Mouse (Mus musculus) G1E (cell line): Measurements from ENCODE around the gene Gkn1. TPM values are rescaled to one million over a fixed set of nuclear protein-coding genes. Genes with fewer than 3 reads are reported as not detected.

Source experiments
- ATAC-seq: 2 replicates; pipeline ENCODE4 v1.8.0; 2016; ENCODE audit warnings: mild to moderate bottlenecking; ENCODE audit not compliant: insufficient number of reproducible peaks, poor library complexity, low FRiP score, severe bottlenecking; ENCODE audit errors: extremely low read depth
- DNase-seq: peaks from one replicate; pipeline ENCODE4 v3.0.0; 2012; ENCODE audit warnings: low spot score
- H3K27me3 ChIP-seq: 2 replicates; pipeline ENCODE4 v1.6.1; 2012; ENCODE audit warnings: mild to moderate bottlenecking, low read length, inconsistent platforms; ENCODE audit not compliant: insufficient read depth
- H3K36me3 ChIP-seq: replicated peaks from 2 replicates; pipeline ENCODE3; 2012; ENCODE audit warnings: mild to moderate bottlenecking, inconsistent platforms
- H3K4me1 ChIP-seq: 2 replicates; pipeline ENCODE4 v1.6.1; 2012; ENCODE audit warnings: low read depth, low read length, inconsistent platforms, mixed read lengths; ENCODE audit not compliant: insufficient read depth
- H3K4me3 ChIP-seq: 2 replicates; pipeline ENCODE4 v1.5.1; 2012; ENCODE audit warnings: low read depth, mild to moderate bottlenecking, inconsistent platforms, low read length, moderate library complexity, mixed read lengths
- H3K9me3 ChIP-seq: replicated peaks from 2 replicates; pipeline ENCODE4 v1.6.1; 2012; ENCODE audit warnings: inconsistent platforms
- CTCF ChIP-seq: IDR thresholded peaks from 2 replicates; pipeline ENCODE4 v1.5.1; 2012; ENCODE audit warnings: low read depth, low read length, inconsistent platforms, mixed read lengths
- GATA1 ChIP-seq: IDR thresholded peaks from 2 replicates; pipeline ENCODE4 v1.6.1; 2012; ENCODE audit warnings: borderline replicate concordance, low read length, inconsistent platforms, mixed read lengths
- GATA2 ChIP-seq: IDR thresholded peaks from 2 replicates; pipeline ENCODE4 v1.6.1; 2012; ENCODE audit warnings: low read depth, low read length, inconsistent platforms, borderline replicate concordance
- POLR2AphosphoS5 ChIP-seq: IDR thresholded peaks from 2 replicates; pipeline ENCODE4 v1.6.1; 2012; ENCODE audit warnings: low read depth, low read length, inconsistent platforms; ENCODE audit not compliant: insufficient replicate concordance
- TAL1 ChIP-seq: conservative IDR thresholded peaks from 2 replicates; pipeline ENCODE4 v1.6.1; 2012; ENCODE audit warnings: low read depth, low read length, inconsistent platforms, mixed read lengths
- polyA plus RNA-seq: library from polyadenylated mRNA; stranded (reverse); fragments of >175 nt; gene quantifications from 2 replicates; pipeline ENCODE4 v1.2.3, GENCODE M21; 2012
- total RNA-seq, 2 experiments: library from RNA; stranded (forward) in 1 of 2; stranded (reverse) in 1 of 2; fragments of 200-1000 nt in 1 of 2; fragments of >200 nt in 1 of 2; fragmentation: Nextera tagmentation in 1 of 2; gene quantifications; 2 replicates each; pipeline ENCODE4 v1.2.3; 2014 to 2017

Gene Gkn1
- total RNA-seq (2014; fragmentation: Nextera tagmentation): not detected in 2 replicates
- not detected in 2 replicates for total RNA-seq (2017)
- not detected in 2 replicates for polyA plus RNA-seq

DNA sequence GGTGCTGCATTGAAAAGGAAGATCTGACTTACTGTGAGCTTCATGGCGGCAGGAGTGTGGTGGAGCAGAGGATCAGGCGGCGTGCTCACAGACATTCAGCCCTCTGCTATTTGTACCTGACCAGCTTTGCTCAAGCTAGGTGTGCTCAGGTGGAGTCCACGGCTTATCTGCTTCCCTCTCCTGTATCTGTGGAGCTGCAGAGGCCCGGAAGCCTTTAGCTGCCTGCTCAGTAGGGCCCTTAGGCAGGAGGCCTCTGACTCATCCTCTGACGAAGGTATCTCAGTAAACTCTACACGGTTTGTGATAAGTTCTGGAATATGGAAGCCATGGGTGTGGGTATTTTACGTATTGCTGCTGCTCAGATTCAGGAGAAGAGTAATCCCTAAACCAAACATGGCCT lies at the start of gene Gkn1:
Gene Gkn1, minus strand, starts transcription at position 114 of the 400 bp plus-strand sequence.
- Histone ChIP-seq H3K9me3 (no peaks in the 10 kb centered on the region), H3K4me1 (no peaks in the 10 kb centered on the region), H3K36me3 (no peaks in the 10 kb centered on the region), H3K4me3 (no peak within 1 kb of the TSS), H3K27me3 (peaks cover 19% of the 10 kb centered on the region; the same call in 1 of the 2 replicates)
- ATAC-seq (no peak), DNase-seq (no peak)
- TF ChIP-seq POLR2AphosphoS5 (no peak), CTCF (no peak), GATA2 (no peak), TAL1 (no peak), GATA1 (no peak)

DNA sequence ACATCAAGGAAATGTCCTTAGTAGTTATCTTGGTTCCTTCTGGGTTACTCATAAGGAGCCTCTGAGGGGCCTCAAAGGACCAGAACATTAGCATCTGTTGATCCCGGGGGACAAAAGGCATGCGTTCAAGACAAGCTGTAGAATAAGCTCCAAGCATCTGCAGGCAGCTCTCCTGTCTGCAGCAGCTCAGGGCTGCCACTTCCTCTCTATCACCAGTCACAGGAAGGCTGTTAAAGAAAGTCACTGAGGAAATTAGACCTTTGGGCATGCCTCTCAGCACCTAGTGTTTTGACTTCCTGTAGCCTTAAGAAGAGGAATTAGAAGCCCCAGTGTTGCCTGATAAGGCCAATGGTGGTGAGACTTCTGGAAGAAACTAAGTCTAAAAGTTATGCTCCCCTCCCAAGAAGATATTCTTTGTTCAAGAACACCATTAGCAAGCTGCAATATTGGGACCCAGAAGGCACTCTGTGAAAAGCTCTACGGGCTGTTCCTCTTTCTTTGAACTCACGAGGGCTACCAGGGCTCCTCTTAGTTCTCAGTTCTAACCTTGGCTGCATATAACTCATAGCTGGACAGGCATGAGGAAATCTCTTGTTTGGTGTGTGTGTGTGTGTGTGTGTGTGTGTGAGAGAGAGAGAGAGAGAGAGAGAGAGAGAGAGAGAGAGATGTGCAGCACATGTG lies 49.3 kb upstream of the Gkn1 start:
- DNase-seq (no peak), ATAC-seq (no peak)
- H3K36me3 ChIP-seq: no peaks in the 10 kb centered on the region
- H3K4me1 ChIP-seq: peaks cover 12% of the 10 kb centered on the region
- H3K9me3 ChIP-seq: no peaks in the 10 kb centered on the region
- H3K4me3 ChIP-seq: no peak overlapping the region
- peaks cover 32% of the 10 kb centered on the region for H3K27me3 ChIP-seq
- TF ChIP-seq TAL1: no peak
- TF ChIP-seq GATA2: no peak
- TF ChIP-seq GATA1: no peak
- TF ChIP-seq CTCF: no peak
- TF ChIP-seq POLR2AphosphoS5: no peak

DNA sequence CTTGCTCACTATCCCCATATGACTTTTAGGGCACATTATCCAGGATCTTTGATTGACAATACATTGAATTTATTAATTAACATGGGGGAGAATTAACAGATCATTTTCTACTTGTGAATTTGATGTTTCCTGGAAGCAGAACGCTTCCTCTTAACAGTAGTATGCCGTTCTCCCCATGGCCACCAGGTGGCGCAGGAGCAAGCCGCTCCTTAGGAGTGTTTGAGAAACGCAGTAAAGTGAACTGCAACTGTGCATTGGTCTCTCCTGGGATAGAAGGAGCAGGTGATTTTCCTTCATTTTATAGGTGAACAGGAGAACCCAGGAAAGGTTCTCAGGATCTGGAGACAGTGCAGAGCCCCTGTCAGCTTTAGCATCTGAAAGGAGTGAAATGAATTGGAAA lies 48.4 kb upstream of the Gkn1 start:
- H3K4me3 ChIP-seq: no peak overlapping the region
- TF ChIP-seq CTCF: peak; percentile 94
- TF ChIP-seq TAL1: no peak
- no peak for TF ChIP-seq GATA1
- no peaks in the 10 kb centered on the region for H3K9me3 ChIP-seq
- H3K4me1 ChIP-seq: peaks cover 12% of the 10 kb centered on the region
- no peaks in the 10 kb centered on the region for H3K36me3 ChIP-seq
- ATAC-seq (no peak), DNase-seq (peak; percentile 40)
- peaks cover 38% of the 10 kb centered on the region for H3K27me3 ChIP-seq

DNA sequence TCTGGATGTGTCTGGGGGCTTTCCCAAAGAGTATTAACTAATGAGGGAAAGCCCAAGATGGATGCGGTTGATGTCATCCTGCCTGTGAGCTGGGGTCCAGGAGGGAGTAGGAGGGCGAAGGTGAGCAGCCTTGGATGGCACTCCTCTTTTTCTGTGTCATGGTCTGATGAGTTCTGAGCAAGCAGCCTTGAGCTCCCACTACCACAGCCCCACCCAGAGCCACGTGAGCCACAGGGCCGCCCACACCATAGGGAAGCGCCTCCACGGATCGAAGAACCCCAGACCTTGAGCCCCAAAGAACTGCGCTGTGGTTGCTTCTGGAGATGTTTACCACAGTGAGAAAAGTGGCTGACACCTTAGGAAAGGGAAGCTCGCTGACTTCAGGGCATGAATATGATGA lies 44.0 kb upstream of the Gkn1 start:
- Histone ChIP-seq H3K4me1 (peaks cover 11% of the 10 kb centered on the region), H3K27me3 (peaks cover 38% of the 10 kb centered on the region), H3K9me3 (no peaks in the 10 kb centered on the region), H3K36me3 (no peaks in the 10 kb centered on the region), H3K4me3 (no peak overlapping the region)
- ATAC-seq: no peak
- TF ChIP-seq TAL1 (no peak), CTCF (no peak), GATA2 (no peak), GATA1 (no peak), POLR2AphosphoS5 (no peak)
- no peak for DNase-seq

DNA sequence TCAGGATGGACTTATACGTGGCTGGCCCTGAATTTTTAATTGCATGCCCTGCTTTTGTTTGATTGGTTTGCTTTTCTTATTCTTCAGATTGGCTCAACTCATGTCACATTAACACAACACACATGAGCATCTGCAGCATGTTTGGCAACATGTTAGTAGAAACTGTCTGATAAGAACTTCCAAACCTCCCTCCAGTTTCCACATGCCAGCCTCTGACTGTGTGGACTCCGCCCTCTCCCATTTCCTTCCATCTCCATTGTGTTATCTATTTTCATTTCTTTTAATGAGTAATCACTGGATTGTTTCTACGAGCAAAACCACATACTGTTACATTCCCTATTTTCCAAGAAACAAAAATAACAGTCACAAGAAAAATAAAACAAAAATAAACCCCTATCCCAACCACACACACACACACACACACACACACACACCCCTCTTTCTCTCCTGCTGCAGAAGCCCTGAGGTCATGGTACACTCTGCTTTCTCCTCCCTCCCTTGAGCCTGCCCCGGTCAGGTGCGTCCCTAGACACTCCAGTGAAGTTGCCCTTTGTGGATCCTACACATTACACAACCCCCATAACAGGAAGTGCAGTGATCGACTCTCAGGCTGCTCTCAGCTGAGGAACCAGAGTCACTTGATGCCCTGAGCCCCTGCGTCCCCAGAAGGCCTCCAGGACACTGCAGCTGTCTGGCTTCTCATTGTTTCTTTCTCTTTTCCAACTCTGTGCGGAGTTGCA lies 42.9 kb upstream of the Gkn1 start:
- TF ChIP-seq GATA1: no peak
- TF ChIP-seq TAL1: no peak
- Histone ChIP-seq H3K4me1 (peaks cover 4% of the 10 kb centered on the region), H3K36me3 (no peaks in the 10 kb centered on the region), H3K4me3 (no peak overlapping the region), H3K9me3 (no peaks in the 10 kb centered on the region), H3K27me3 (peaks cover 45% of the 10 kb centered on the region)
- ATAC-seq: no peak
- DNase-seq: no peak

DNA sequence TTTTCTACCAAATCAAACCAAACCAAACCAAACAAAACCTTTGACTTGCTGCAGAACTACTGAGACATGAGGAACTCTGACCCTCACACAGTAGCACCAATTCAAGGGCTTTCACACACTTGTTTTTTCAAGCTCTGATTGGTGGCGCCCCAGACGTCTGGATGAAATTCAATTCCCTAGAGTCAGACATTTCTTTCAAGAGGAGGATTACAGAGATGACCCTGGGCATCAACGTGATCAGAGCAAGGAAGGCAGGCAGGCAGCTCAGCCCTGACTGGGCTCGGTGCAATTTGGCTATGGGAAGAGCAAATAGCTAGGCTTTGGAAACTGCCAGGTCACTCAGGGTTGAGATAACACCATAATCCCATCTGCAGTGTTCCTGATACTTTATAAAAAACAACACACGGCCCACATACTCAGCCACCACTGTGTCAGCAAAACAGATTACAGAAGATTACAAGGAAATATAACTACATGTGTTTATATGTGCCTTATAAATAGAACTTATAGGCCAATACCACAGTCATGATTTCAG lies 38.8 kb upstream of the Gkn1 start:
- Histone ChIP-seq H3K4me1 (peaks cover 4% of the 10 kb centered on the region), H3K9me3 (no peaks in the 10 kb centered on the region), H3K4me3 (no peak overlapping the region), H3K36me3 (no peaks in the 10 kb centered on the region), H3K27me3 (peaks cover 42% of the 10 kb centered on the region)
- ATAC-seq (no peak), DNase-seq (no peak)
- TF ChIP-seq POLR2AphosphoS5 (no peak), GATA1 (no peak), CTCF (no peak), GATA2 (no peak), TAL1 (no peak)
